Mouse (Mus musculus) forebrain, embryonic 10.5 days (tissue): Measurements from ENCODE around the gene Mblac2. TPM values are rescaled to one million over a fixed set of nuclear protein-coding genes. Genes with fewer than 3 reads are reported as not detected.
"Not testable (repeated sequence)": the region's sequence is repeated elsewhere in the genome, so short reads cannot be mapped to it uniquely, and the experiment has no call there.

Experiments used
- DNase-seq: peaks from one replicate; pipeline ENCODE4 v3.0.0-alpha.2; 2017; ENCODE audit warnings: low spot score; ENCODE audit errors: extremely low spot score
- H3K27ac ChIP-seq: fragments of 300-500 bp; sonication (generic); 2 replicates; pipeline ENCODE4 v1.5.1; 2016; ENCODE audit warnings: mild to moderate bottlenecking
- H3K27me3 ChIP-seq: fragments of 300-500 bp; sonication (generic); 2 replicates; pipeline ENCODE4 v1.6.1; 2016; ENCODE audit warnings: mild to moderate bottlenecking; ENCODE audit not compliant: poor library complexity, severe bottlenecking
- H3K36me3 ChIP-seq: fragments of 300-500 bp; sonication (generic); replicated peaks from 2 replicates; pipeline ENCODE4 v1.6.1; 2016; ENCODE audit warnings: mild to moderate bottlenecking, moderate library complexity
- H3K4me1 ChIP-seq: fragments of 300-500 bp; sonication (generic); 2 replicates; pipeline ENCODE4 v1.6.1; 2016
- H3K4me3 ChIP-seq: fragments of 300-500 bp; sonication (generic); 2 replicates; pipeline ENCODE4 v1.5.1; 2016; ENCODE audit warnings: mild to moderate bottlenecking, moderate library complexity
- H3K9me3 ChIP-seq: fragments of 300-500 bp; sonication (generic); 2 replicates; pipeline ENCODE4 v1.6.1; 2016; ENCODE audit warnings: mild to moderate bottlenecking, moderate library complexity
- WGBS: fragments of 180-500 bp; shearing (Covaris S2); methylation state at CpG from one replicate; pipeline ENCODE4 v1.1.7; 2016; 5-methylcytosine and 5-hydroxymethylcytosine counted together
- polyA plus RNA-seq: library from polyadenylated mRNA; unstranded; fragments of >200 nt; fragmentation: Nextera tagmentation; extraction: Ambion mirVana; gene quantifications from 2 replicates; pipeline ENCODE4 v1.2.1, GENCODE M21; 2016

Mblac2 gene
- polyA plus RNA-seq, 1 experiment from 2014 or later = 3.5 TPM

DNA sequence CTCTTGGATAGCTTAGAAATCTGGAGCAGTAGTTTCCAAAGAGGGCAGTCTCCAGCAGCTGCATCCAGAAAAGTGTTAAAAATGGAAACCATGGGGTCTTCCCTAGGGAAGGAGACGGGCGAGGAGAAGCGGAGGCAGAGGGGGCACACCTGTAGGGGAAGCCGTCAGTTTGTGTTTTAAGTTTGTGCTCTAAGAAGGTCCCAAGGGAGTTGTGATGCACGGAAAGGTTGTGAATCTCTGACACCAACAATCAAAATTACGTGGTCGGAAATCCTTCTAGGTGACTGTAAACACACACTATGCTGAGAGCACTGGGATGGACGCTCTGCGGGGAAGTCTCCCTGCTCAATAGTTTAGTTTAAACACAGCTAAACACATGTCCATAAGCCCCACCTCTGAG is 7.5 kb upstream of the Mblac2 start:
- H3K4me1 ChIP-seq = peaks cover 9% of the 10 kb centered on the region
- no peak overlapping the region for H3K4me3 ChIP-seq
- WGBS = 84% methylated on average over 9 of the region's 9 CpGs
- no peaks in the 10 kb centered on the region for H3K27me3 ChIP-seq
- no peak for DNase-seq
- H3K9me3 ChIP-seq = no peaks in the 10 kb centered on the region
- H3K36me3 ChIP-seq = peaks cover 17% of the 10 kb centered on the region
- H3K27ac ChIP-seq = no peak overlapping the region

DNA sequence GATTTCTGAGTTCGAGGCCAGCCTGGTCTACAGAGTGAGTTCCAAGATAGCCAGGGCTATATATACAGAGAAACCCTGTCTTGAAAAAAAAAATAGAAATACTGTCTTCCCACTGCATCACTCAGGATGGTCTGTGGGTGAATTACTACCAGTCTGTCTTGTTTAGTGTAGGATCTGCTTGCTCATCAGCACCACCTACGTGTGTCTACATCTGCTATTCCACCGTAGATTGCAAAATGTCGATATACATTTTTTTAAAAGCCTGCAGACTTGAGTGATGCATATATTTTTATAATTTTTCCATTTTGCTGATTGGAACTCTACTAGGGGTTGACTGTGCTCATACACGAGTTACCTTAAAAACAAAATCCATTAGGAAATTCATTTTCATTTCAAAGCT is 4.8 kb upstream of the Mblac2 start:
- 97% methylated on average over 5 of the region's 5 CpGs for WGBS
- no peaks in the 10 kb centered on the region for H3K27me3 ChIP-seq
- no peak for DNase-seq
- H3K27ac ChIP-seq = no peak overlapping the region
- no peak overlapping the region for H3K4me3 ChIP-seq
- H3K9me3 ChIP-seq = no peaks in the 10 kb centered on the region
- H3K4me1 ChIP-seq = peaks cover 21% of the 10 kb centered on the region
- peaks cover 11% of the 10 kb centered on the region for H3K36me3 ChIP-seq

DNA sequence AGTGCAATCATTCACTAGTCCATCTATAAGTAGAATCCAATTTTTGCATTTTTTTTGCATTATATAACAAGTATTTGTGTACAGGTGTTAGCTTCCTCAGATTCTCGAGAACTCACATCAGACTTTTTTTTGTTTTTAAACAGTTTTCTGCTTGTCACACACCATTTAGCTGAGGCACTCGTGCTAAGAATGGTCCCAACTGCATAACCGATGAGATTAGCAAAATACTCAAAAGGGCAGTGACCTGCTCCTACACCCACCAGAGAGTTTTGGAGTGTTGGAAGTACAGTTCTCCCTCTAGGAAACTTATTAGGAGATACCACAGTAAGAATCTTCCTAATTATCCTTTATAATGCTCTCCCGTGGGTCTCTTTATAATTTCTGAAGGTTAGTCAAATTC is 1.3 kb upstream of the Mblac2 start:
- peak overlapping the region; percentile 89; the same call in 1 of the 2 replicates for H3K27ac ChIP-seq

DNA sequence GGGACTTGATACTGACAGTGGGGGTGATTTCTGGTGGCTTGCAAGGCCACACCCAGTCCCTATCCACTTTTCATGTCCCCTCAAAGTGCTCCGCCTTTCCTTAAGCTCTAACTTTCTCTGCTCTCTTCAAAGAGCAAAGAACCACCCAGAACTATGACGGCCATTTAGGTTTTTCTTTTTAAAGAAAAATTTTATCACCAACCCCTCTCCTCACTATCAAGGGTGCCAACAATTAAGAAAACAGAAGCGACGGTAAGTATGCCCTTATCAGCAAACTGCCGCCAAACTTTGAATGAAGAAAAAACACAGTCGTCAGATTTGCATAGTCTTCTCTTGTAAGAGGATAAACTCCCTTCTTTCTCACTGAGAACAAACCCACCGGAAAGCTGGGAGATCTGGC is 875 bp upstream of the Mblac2 start:
- Histone ChIP-seq H3K27me3 (peaks cover 7% of the 10 kb centered on the region; the same call in 1 of the 2 replicates), H3K36me3 (0 out of 2 replicates have a peak, but pooled peaks cover 6% of the 10 kb centered on the region), H3K9me3 (no peaks in the 10 kb centered on the region), H3K27ac (peak overlapping the region; percentile 89), H3K4me3 (peak overlapping the region; percentile 85), H3K4me1 (peaks cover 29% of the 10 kb centered on the region)
- no peak for DNase-seq
- under 1% methylated on average over 7 of the region's 7 CpGs for WGBS

More for the DNA sequence above, 1.3 kb upstream of the Mblac2 start:
- peaks cover 7% of the 10 kb centered on the region; the same call in 1 of the 2 replicates for H3K27me3 ChIP-seq
- H3K36me3 ChIP-seq = 0 out of 2 replicates have a peak, but pooled peaks cover 6% of the 10 kb centered on the region
- H3K4me3 ChIP-seq = peak overlapping the region; percentile 85
- 45% methylated on average over 4 of the region's 4 CpGs for WGBS
- DNase-seq = no peak
- no peaks in the 10 kb centered on the region for H3K9me3 ChIP-seq
- peaks cover 29% of the 10 kb centered on the region for H3K4me1 ChIP-seq

DNA sequence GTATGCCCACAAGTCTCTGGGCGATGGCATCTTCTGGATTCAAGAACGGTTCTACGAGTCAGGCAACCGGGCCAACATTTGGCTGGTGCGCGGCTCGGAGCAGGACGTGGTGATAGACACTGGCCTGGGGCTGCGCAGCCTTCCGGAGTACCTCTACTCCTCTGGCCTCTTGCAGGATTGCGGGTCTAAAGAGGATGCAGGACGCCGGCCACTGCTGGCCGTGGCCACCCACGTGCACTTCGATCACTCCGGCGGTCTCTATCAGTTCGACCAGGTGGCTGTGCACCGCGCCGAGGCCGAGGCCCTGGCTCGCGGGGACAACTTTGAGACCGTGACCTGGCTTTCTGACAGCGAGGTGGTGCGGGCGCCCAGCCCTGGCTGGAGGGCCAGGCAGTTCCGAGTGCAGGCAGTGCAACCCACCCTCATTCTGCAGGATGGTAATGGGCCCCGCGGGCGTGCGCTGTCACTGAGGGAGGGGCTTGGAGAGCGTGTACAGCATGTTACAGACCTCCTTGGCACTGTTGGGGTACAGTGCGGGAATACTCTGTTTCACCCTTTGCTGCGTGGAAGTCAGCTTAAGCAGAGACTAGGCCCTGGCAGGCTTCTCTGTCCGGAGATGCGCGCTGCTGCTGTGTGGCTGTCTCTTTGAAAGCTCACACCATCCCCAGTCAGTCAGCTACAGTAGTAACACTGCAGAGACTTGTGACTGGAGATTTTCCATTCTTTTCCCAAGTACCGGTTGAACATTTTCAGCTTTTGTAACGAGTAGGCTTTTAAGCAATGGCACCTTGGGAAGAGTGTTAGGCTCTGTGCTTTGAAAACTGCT is 618 bp downstream of the Mblac2 start:
- WGBS = under 1% methylated on average over 42 of the region's 42 CpGs
- Histone ChIP-seq H3K27me3 (peaks cover 7% of the 10 kb centered on the region; the same call in 1 of the 2 replicates), H3K36me3 (0 out of 2 replicates have a peak, but pooled peaks cover 6% of the 10 kb centered on the region), H3K4me3 (peak overlapping the region; percentile 85), H3K4me1 (peaks cover 29% of the 10 kb centered on the region), H3K9me3 (no peaks in the 10 kb centered on the region), H3K27ac (peak overlapping the region; percentile 89)
- DNase-seq = no peak

DNA sequence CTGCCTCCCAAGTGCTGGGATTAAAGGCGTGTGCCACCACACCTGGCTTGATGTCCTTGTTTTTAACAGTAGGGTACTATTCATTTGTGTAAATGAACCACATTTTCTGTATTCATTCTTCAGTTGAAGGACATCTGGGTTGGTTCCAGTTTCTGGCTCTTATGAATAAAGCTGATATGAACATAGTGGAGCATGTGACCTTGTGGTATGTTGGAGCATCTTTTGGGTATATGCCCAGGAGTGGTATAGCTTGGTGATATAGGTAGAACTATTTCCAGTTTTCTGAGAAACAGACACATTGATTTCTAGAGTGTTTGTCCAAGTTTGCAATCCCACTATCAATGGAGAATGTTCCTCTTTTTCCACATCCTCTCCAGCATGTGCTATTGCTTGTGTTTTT is 2.8 kb downstream of the Mblac2 start:
- H3K4me1 ChIP-seq = peaks cover 29% of the 10 kb centered on the region
- peaks cover 7% of the 10 kb centered on the region; the same call in 1 of the 2 replicates for H3K27me3 ChIP-seq
- no peak overlapping the region for H3K4me3 ChIP-seq
- H3K9me3 ChIP-seq = no peaks in the 10 kb centered on the region
- WGBS = 92% methylated on average over 1 of the region's 1 CpGs
- DNase-seq = no peak
- H3K27ac ChIP-seq = no peak overlapping the region
- no peaks in the 10 kb centered on the region for H3K36me3 ChIP-seq

DNA sequence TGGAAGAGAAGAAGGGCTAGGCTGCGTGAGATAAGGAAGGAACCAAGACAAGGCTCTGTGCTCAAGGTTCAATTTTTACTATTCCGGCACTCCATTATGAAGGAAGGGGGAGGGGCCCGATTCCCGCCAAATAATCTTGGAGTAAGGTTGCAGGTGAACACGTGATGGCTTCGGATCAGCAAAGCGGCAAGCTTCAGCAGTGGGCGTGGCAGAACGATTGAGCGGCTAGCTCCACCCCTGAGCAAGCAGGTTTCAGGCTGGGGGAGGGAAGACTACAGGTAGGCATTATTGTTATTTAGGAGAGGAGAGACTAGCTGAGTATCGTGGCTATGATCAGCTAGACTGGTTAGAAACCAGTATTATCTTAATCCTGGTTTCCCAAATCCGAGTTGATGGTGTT is 17.0 kb downstream of the Mblac2 start:
- H3K9me3 ChIP-seq, H3K4me3 ChIP-seq, H3K27ac ChIP-seq, H3K4me1 ChIP-seq, H3K36me3 ChIP-seq, H3K27me3 ChIP-seq, DNase-seq: not testable (repeated sequence)
- WGBS = 58% methylated on average over 12 of the region's 12 CpGs

DNA sequence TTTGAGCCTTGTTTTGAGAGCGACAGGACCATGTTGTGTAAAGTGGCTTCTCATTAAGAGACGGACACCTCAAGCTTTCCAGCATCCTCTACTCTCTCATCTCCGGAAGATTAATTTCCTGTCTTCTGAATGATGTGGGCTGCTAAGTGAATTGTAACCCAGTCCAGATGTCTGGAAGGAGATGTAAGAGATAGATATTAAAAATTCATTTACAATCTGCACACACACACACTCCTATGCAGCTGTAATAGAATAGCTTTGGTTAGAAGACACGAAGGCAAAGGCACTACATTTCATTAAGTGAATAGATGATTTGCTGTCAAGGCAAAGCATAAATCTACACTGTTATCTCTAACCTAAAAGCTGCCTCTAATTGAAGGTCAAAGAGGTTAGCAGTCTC is 18.0 kb downstream of the Mblac2 start:
- WGBS = 89% methylated on average over 4 of the region's 4 CpGs
- no peaks in the 10 kb centered on the region for H3K36me3 ChIP-seq
- no peaks in the 10 kb centered on the region for H3K4me1 ChIP-seq
- H3K9me3 ChIP-seq = no peaks in the 10 kb centered on the region
- H3K27me3 ChIP-seq = no peaks in the 10 kb centered on the region
- no peak overlapping the region for H3K27ac ChIP-seq
- H3K4me3 ChIP-seq = no peak overlapping the region
- DNase-seq = no peak

DNA sequence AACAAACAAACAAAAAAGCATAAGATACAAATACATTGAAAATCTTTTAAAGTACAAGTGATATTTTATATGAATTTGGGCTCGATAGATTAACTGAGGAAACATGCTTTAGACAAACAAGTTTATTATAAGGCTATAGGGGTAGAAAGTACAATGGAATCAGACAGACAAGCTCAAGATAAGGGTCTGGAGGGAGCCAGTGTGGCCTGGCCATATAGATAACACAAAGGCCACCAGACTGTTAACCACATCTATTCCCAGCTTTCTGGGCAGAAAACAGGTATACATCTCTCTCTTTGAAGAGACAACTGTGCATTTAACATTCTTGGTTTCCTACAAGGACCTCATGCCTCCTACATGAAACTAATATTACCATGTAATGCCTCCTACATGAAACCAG is 19.2 kb downstream of the Mblac2 start:
- no peak for DNase-seq
- Histone ChIP-seq H3K4me3 (no peak overlapping the region), H3K27ac (no peak overlapping the region), H3K9me3 (no peaks in the 10 kb centered on the region), H3K27me3 (no peaks in the 10 kb centered on the region), H3K4me1 (no peaks in the 10 kb centered on the region), H3K36me3 (no peaks in the 10 kb centered on the region)
- 98% methylated on average over 1 of the region's 1 CpGs for WGBS

DNA sequence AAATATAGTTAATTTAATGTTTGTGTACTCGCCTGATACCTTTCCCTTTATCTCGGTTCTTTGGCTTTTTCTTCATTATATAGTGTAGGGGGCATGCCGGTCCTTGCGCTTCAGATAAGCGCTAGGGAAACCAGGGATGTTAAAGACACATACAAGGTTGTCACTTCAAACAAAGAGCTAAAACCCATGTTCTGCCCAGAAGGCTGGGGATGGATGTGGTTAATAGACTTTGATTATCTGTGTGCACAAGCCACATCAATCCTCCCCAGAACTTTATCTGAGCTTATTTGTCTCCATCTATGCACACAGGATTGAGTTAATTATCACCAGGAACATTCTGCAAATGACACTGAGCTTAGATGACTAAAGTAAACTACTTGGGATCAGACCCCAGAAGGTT is 25.5 kb downstream of the Mblac2 start:
- no peak for DNase-seq
- WGBS = 86% methylated on average over 5 of the region's 5 CpGs
- no peaks in the 10 kb centered on the region for H3K4me1 ChIP-seq
- no peak overlapping the region for H3K27ac ChIP-seq
- H3K27me3 ChIP-seq = no peaks in the 10 kb centered on the region
- no peaks in the 10 kb centered on the region for H3K36me3 ChIP-seq
- H3K4me3 ChIP-seq = no peak overlapping the region
- no peaks in the 10 kb centered on the region for H3K9me3 ChIP-seq

DNA sequence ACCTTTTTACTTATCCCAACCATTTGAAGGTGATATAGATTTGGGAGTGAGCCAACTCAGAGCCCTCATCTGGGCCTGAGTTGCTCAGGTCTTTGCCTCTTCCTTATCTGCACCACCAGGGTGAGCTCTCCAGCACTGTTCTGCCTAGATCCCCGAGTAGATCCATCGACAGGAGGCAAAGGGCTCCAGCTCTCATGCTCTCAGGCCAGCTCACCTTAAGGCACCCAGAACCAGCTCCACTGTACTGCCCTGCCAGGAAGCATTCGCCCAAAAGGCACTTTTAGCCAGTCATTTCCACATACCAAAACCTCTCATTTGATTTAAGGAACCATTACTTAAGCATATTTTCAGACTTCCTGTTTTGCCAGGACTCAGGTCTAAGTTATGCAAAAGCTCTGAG is 29.8 kb downstream of the Mblac2 start:
- Histone ChIP-seq H3K27me3 (no peaks in the 10 kb centered on the region), H3K4me1 (peaks cover 12% of the 10 kb centered on the region), H3K9me3 (no peaks in the 10 kb centered on the region), H3K27ac (no peak overlapping the region), H3K4me3 (no peak overlapping the region), H3K36me3 (no peaks in the 10 kb centered on the region)
- 61% methylated on average over 3 of the region's 3 CpGs for WGBS
- DNase-seq = no peak

DNA sequence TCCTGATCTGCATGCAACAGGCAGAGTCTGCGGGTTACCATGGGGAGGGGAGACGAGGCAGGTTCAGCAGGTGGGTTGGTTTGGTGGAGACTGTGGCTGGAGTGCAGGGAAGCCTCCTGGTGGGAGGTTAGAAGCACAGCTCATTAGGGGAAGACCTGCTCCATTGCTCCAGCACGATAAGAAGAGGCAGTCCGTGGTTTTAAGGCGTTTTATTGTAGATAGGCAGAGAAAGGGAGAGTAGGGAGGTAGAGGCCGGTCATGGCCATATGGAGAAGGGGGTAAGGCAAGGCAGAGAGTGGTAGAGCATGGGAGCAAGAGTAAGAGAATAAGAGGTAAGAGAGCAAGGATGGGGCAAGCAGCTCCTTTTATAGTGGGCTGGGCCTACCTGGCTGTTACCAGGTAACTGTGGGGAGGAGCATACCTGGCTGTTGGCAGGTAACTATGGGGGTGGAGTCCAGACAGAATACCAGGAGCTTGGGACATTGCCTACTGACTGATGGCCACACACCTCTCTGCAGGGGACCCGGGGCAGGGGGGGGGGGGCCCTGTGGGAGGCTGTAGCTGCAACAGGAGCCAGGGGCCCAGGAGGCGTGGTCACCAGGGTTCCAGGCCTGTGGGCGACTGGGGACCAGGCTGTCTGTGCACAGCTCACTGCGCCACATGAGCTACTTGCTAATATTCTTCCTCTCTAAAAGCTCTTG is 32.4 kb downstream of the Mblac2 start:
- H3K36me3 ChIP-seq = no peaks in the 10 kb centered on the region
- no peak overlapping the region for H3K4me3 ChIP-seq
- H3K27ac ChIP-seq = no peak overlapping the region
- H3K9me3 ChIP-seq = peaks cover 8% of the 10 kb centered on the region
- DNase-seq = no peak
- peaks cover 12% of the 10 kb centered on the region for H3K4me1 ChIP-seq
- H3K27me3 ChIP-seq = no peaks in the 10 kb centered on the region
- WGBS = 44% methylated on average over 10 of the region's 10 CpGs

DNA sequence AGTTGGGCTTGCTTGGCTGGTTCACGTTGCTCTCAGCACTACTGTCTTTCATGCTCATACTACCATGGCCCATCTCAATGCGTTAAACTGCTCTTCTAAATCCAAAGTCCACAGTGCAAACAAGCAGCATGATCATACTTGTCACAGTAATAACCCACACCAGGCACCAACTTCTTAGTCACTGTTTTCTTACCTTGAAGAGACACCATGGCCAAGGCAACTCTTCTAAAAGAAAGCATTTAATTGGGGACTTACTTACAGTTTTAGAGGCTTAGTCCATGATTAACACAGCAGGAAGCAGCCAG is 32.9 kb downstream of the Mblac2 start:
- no peaks in the 10 kb centered on the region for H3K27me3 ChIP-seq
- no peaks in the 10 kb centered on the region for H3K36me3 ChIP-seq
- DNase-seq = no peak
- no peak overlapping the region for H3K4me3 ChIP-seq
- WGBS = 36% methylated on average over 2 of the region's 2 CpGs
- peaks cover 8% of the 10 kb centered on the region for H3K9me3 ChIP-seq
- no peak overlapping the region for H3K27ac ChIP-seq
- peaks cover 12% of the 10 kb centered on the region for H3K4me1 ChIP-seq
